Mouse (Mus musculus) heart, adult 2 months (tissue): ENCODE results near the gene Snx21.

Experiments
- CTCF ChIP-seq: fragments of 200-600 bp; IDR thresholded peaks from 2 replicates; pipeline ENCODE4 v1.8.1; 2022; ENCODE audit warnings: antibody characterized with exemption, mild to moderate bottlenecking, moderate library complexity
- POLR2A ChIP-seq: fragments of 200-500 bp; IDR thresholded peaks from 2 replicates; pipeline ENCODE4 v1.6.1; 2011; ENCODE audit warnings: mild to moderate bottlenecking, low read depth, low read length, control low read depth; ENCODE audit not compliant: insufficient read depth

GRCm38 (mm10) chr2:164773989-164774364 is 11.6 kb upstream of the Snx21 start:
- no peak for TF ChIP-seq CTCF
- TF ChIP-seq POLR2A = no peak
